24 mouse cellular contexts compared by ENCODE assay signal in the genomic region with DNA sequence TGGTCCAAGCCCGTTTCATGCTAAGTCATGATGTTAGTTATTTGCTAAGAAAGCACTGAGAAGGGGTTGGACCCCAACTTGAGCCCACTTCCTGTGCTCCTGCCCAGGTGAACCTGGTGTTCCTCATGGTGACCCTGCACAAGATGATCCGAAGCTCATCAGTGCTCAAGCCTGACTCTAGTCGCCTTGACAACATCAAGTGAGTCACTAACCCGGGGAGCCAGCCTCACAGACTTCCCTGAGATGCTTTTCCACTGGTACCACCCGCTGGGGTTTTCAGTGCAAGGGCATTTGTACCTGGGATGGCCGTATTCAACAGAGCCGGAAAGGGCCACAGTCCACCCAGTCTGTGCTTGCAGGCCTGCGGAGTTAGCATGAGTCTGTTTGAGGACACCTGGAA.
"Had no signal": no experiment of that assay in that cellular context is flagged by ENCODE, and none has a peak within 500 bp of the region (broad histone marks: within the 10 kb centered on the region; RNA-seq: fewer than 3 reads in every experiment).

No protein-coding gene starts in this region.

- H3K27ac ChIP-seq: heart, embryonic 10.5 days; hindbrain, embryonic 13.5 days; hindbrain, embryonic 15.5 days; hindbrain, postnatal 0 days; kidney, embryonic 15.5 days; kidney, postnatal 0 days; limb, embryonic 13.5 days; limb, embryonic 15.5 days; liver, embryonic 12.5 days; liver, embryonic 14.5 days had no signal

- H3K27me3 ChIP-seq: heart, embryonic 12.5 days; hindbrain, embryonic 13.5 days; hindbrain, embryonic 15.5 days; kidney, embryonic 15.5 days; limb, embryonic 13.5 days; limb, embryonic 15.5 days; liver, embryonic 12.5 days had no signal

- H3K4me2 ChIP-seq: heart, embryonic 12.5 days; hindbrain, embryonic 13.5 days; hindbrain, embryonic 15.5 days; kidney, embryonic 15.5 days; limb, embryonic 13.5 days; limb, embryonic 15.5 days; liver, embryonic 12.5 days had no signal

- ATAC-seq: hindbrain, postnatal 0 days; intestine, embryonic 16.5 days; liver, embryonic 12.5 days had no signal

- H3K4me3 ChIP-seq: heart, embryonic 10.5 days; heart, embryonic 12.5 days; hindbrain, embryonic 13.5 days; hindbrain, embryonic 15.5 days; kidney, embryonic 15.5 days; limb, embryonic 13.5 days; limb, embryonic 15.5 days; liver, embryonic 12.5 days had no signal

- H3K4me1 ChIP-seq: hindbrain, embryonic 13.5 days; hindbrain, embryonic 15.5 days; kidney, embryonic 15.5 days; limb, embryonic 13.5 days; limb, embryonic 15.5 days; liver, embryonic 12.5 days had no signal

- H3K9ac ChIP-seq: heart, embryonic 12.5 days; hindbrain, embryonic 13.5 days; hindbrain, embryonic 15.5 days; kidney, embryonic 15.5 days; limb, embryonic 13.5 days; limb, embryonic 15.5 days; liver, embryonic 12.5 days; liver, embryonic 14.5 days had no signal

- DNase-seq: gastrocnemius, postnatal 14 days; gastrocnemius, postnatal 36 days; heart, adult 18-20 months; heart, postnatal 14 days; heart, postnatal 36 days; kidney, adult 11 months; kidney, adult 2 months; kidney, adult 9 months; kidney, postnatal 36 days; layer of hippocampus, adult 9-11 months; layer of hippocampus, postnatal 36 days; left cerebral cortex, postnatal 4 days had no signal

- H3K9me3 ChIP-seq: heart, embryonic 10.5 days; heart, embryonic 12.5 days; hindbrain, embryonic 13.5 days; hindbrain, embryonic 15.5 days; kidney, embryonic 15.5 days; limb, embryonic 13.5 days; limb, embryonic 15.5 days; liver, embryonic 12.5 days had no signal
